Mouse (Mus musculus) embryonic facial prominence, embryonic 13.5 days (tissue): ENCODE results near the gene Fam173a. TPM values are rescaled to one million over a fixed set of nuclear protein-coding genes. Genes with fewer than 3 reads are reported as not detected.
"Not testable (repeated sequence)": the region's sequence is repeated elsewhere in the genome, so short reads cannot be mapped to it uniquely, and the experiment has no call there.

Experiments used
- ATAC-seq: fragments of 200-750 bp; cut with Nextera tagmentation; 2 replicates; pipeline ENCODE4 v1.8.0; 2017; ENCODE audit warnings: low read depth; ENCODE audit not compliant: insufficient number of reproducible peaks, insufficient read depth, low FRiP score, low TSS enrichment
- H3K27ac ChIP-seq: fragments of 300-500 bp; sonication (generic); 2 replicates; pipeline ENCODE4 v1.5.1; 2015; ENCODE audit warnings: moderate library complexity, mild to moderate bottlenecking, inconsistent platforms
- H3K27me3 ChIP-seq: fragments of 300-500 bp; sonication (generic); 2 replicates; pipeline ENCODE4 v1.6.1; 2015; ENCODE audit warnings: mild to moderate bottlenecking, inconsistent platforms
- H3K36me3 ChIP-seq: fragments of 300-500 bp; sonication (generic); 2 replicates; pipeline ENCODE4 v1.6.1; 2015; ENCODE audit warnings: mild to moderate bottlenecking, inconsistent platforms
- H3K4me1 ChIP-seq: fragments of 300-500 bp; sonication (generic); 2 replicates; pipeline ENCODE4 v1.6.1; 2015; ENCODE audit warnings: inconsistent platforms
- H3K4me2 ChIP-seq: fragments of 300-500 bp; sonication (generic); 2 replicates; pipeline ENCODE4 v1.6.1; 2015; ENCODE audit warnings: moderate library complexity, mild to moderate bottlenecking, inconsistent platforms
- H3K4me3 ChIP-seq: fragments of 300-500 bp; sonication (generic); 2 replicates; pipeline ENCODE4 v1.5.1; 2015; ENCODE audit warnings: mild to moderate bottlenecking, inconsistent platforms
- H3K9ac ChIP-seq: fragments of 300-500 bp; sonication (generic); 2 replicates; pipeline ENCODE4 v1.6.1; 2015; ENCODE audit warnings: mild to moderate bottlenecking, inconsistent platforms
- H3K9me3 ChIP-seq: fragments of 300-500 bp; sonication (generic); 2 replicates; pipeline ENCODE4 v1.6.1; 2016; ENCODE audit warnings: inconsistent platforms
- WGBS: fragments of 180-500 bp; shearing (Covaris S2); methylation state at CpG from one replicate; pipeline ENCODE4 v1.1.7; 2015; ENCODE audit warnings: mixed read lengths; 5-methylcytosine and 5-hydroxymethylcytosine counted together
- polyA plus RNA-seq: library from polyadenylated mRNA; unstranded; fragments of >200 nt; fragmentation: Nextera tagmentation; extraction: Ambion mirVana; gene quantifications from 2 replicates; pipeline ENCODE4 v1.2.1, GENCODE M21; 2015

The Fam173a gene
- polyA plus RNA-seq, 1 experiment from 2014 or later, result 78.1 TPM

DNA sequence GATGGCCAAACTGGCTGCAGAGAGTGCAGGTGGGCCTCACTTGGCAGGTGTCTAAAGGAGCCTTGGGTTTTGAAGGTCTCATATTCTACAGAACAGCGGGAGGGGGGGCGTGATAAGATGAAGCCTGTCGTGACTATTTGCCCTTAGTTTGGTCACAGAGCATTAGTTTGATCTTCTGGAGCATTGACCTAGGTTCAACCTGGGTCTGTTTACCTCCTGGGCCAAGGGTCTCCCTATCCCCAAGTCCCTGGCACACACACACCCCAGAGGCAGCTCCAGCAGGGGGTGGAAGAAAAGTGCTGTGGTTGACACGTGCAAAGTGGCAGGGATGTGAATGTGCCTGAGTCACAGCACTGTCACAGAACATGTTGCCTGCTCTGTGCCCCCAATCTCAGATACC, 18.2 kb upstream of the Fam173a start:
- peaks cover 62% of the 10 kb centered on the region for H3K27me3 ChIP-seq

DNA sequence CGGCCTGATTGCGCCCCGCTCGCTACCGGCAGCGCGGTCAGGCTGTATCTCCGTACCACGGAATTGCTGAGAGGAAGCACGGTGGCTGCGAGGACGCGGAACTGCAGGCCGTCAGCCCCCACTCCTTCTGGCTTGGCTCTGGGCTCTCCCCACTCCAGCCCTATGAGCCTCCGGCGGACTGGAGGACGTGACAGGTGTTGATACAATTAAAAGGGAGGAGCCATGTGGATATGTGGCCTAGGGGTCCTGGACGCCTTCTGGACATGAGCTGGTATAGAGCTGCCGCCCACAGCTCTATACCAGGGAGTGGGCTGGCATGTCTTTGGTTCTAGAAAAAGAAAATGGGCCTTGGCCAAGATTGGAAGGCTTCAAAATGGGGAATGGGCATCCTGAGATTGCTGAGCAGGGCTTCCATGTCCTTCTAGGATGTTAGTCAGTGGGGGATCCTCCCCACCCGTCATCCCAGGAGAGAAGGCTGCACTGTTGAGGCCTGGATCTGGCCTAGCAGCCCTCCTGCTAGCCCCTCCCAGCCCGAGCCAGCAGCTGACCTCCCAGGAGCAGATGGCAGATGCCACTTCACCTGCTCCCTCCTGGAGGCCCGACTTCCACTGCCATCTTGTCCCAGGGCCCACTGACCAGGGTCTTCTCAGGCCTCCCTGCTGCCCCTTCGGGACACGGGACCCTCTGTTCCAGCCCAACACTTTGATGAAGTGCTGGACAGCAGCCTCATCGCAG, 17.1 kb upstream of the Fam173a start:
- peak overlapping the region; percentile 71 for H3K4me3 ChIP-seq
- no peak overlapping the region for H3K27ac ChIP-seq
- peaks cover 58% of the 10 kb centered on the region for H3K27me3 ChIP-seq
- peak overlapping the region; percentile 97 for H3K4me2 ChIP-seq
- WGBS, result 11% methylated on average over 25 of the region's 25 CpGs
- H3K4me1 ChIP-seq, result peaks cover 21% of the 10 kb centered on the region
- H3K9me3 ChIP-seq, result no peaks in the 10 kb centered on the region
- ATAC-seq, result no peak
- no peaks in the 10 kb centered on the region for H3K36me3 ChIP-seq
- H3K9ac ChIP-seq, result peak overlapping the region; percentile 77

More for the DNA sequence above, 18.2 kb upstream of the Fam173a start:
- Histone ChIP-seq H3K4me2 (no peak overlapping the region), H3K9ac (no peak overlapping the region), H3K4me1 (peaks cover 21% of the 10 kb centered on the region), H3K4me3 (no peak overlapping the region), H3K27ac (no peak overlapping the region), H3K9me3 (no peaks in the 10 kb centered on the region), H3K36me3 (no peaks in the 10 kb centered on the region)
- WGBS, result 70% methylated on average over 4 of the region's 4 CpGs
- ATAC-seq, result no peak

DNA sequence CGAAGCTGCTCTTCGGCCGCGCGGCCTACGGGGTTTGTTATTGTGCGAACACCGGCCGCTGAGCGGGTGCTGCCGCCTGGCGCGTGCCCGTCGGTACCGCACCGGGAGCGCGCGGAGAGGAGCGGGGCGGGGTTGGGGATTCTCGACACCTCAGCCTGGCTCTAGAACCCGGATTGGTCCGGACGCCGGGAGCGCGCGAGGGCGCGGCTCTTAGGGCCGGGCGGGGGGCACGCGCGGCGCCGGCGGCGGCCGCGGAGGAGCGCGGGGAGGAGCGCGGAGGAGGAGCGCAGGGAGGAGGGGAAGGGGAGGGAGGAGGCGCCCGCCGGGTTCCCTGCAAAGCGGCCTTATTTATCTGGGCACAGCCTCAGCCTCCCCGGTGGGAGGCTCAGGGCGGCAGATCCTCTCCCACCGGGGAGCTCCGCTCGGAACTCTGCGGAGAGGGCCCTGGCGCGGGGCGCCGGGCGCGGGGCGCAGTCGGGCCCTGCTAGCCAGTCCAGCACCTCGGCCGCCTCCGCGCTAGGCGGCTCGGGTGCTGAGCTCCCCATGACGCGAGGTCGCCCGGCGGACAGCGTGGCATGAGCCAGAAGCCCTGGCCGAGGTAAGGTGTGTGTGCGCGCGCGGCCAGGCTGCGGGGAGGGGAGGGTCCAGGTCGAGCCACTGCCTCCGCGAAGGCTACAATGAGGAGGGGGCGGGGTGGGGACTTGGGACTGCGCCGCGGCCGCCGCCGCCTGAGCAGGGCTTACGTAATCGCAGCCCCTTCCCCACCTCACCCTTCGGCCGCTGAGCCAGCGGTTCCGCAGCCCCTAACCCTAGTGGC, 16.3 kb upstream of the Fam173a start, which contains the start of gene Fbxl16:
Gene Fbxl16 (plus strand): TSS at position 297 of the 817 bp plus-strand sequence.
- Histone ChIP-seq H3K9me3 (no peaks in the 10 kb centered on the region), H3K4me2 (peak within 1 kb of the TSS; percentile 97), H3K4me3 (peak within 1 kb of the TSS; percentile 71), H3K36me3 (no peaks in the 10 kb centered on the region), H3K27ac (peak within 1 kb of the TSS; percentile 39; the same call in 1 of the 2 replicates), H3K9ac (peak within 1 kb of the TSS; percentile 77), H3K27me3 (peaks cover 59% of the 10 kb centered on the region), H3K4me1 (peaks cover 21% of the 10 kb centered on the region)
- WGBS, result under 1% methylated on average over 93 of the region's 100 CpGs
- peak; percentile 75 for ATAC-seq

DNA sequence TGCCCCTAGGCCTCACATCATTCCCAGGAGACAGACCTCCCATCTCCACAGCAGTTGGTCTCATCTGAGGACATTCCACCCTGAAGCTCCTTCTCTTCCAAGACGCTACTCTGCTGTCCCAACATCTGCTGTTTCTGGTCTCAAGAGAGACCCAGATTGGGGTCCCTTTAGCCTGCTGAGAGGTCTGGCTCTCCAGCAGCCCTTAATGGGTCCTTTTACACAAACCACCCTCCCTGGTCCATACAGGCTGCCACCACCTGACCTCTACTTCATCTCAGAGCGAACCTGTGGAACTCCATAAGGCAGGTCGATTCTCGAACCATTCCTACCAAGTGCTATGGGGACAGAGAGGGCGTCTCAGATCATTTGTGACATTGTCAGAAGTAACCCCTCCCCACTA, 15.3 kb upstream of the Fam173a start:
- no peak for ATAC-seq
- Histone ChIP-seq H3K27ac (no peak overlapping the region), H3K9ac (no peak overlapping the region), H3K27me3 (peaks cover 60% of the 10 kb centered on the region), H3K36me3 (no peaks in the 10 kb centered on the region), H3K9me3 (no peaks in the 10 kb centered on the region), H3K4me2 (peak overlapping the region; percentile 97), H3K4me3 (peak overlapping the region; percentile 71; the same call in 1 of the 2 replicates), H3K4me1 (peaks cover 16% of the 10 kb centered on the region)
- 34% methylated on average over 5 of the region's 5 CpGs for whole genome bisulfite sequencing

DNA sequence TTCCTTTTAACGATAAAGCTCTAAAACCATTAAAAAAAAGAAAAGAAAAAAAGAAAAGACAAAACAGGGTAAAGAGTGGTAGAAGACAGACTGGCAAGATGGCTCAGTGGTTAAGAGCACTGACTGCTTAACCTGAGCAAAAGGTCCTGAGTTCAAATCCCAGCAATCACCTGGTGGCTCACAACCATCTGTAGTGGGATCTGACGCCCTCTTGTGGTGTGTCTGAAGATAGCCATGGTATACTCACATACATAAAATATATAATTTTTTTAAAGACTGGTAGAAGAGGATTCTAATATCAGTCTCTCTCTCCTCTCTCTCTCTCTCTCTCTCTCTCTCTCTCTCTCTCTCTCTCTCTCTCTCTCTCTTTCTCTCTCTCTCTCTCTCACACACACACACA, 14.8 kb upstream of the Fam173a start:
- peaks cover 60% of the 10 kb centered on the region for H3K27me3 ChIP-seq
- 52% methylated on average over 2 of the region's 2 CpGs for WGBS
- not testable (repeated sequence) for ATAC-seq

DNA sequence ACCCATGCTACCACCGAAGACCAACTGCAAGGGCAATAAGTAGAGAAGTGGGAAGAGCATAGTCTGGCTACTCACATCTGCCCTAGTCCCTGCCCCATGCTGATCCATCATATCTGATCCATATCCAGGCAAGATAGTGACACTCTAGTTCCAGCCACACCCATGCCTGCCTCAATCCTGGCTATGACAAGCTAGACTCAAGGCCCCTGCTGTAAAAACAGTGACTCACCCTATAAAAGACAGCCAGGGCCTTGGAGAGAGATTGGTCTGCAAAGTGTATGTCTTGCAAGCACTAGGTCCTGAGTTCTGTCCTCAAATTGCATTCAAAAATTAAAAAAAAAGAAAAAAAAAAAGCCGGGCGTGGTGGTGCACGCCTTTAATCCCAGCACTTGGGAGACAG, 13.8 kb upstream of the Fam173a start:
- Histone ChIP-seq H3K4me1 (peaks cover 14% of the 10 kb centered on the region), H3K36me3 (no peaks in the 10 kb centered on the region), H3K4me2 (no peak overlapping the region), H3K9ac (no peak overlapping the region), H3K27me3 (peaks cover 58% of the 10 kb centered on the region), H3K9me3 (no peaks in the 10 kb centered on the region), H3K4me3 (no peak overlapping the region), H3K27ac (no peak overlapping the region)
- 84% methylated on average over 4 of the region's 4 CpGs for WGBS
- ATAC-seq, result no peak

More for the DNA sequence above, 14.8 kb upstream of the Fam173a start:
- H3K4me1 ChIP-seq, result peaks cover 14% of the 10 kb centered on the region
- not testable (repeated sequence) for H3K27ac ChIP-seq, H3K4me2 ChIP-seq, H3K9ac ChIP-seq, H3K9me3 ChIP-seq, H3K36me3 ChIP-seq, H3K4me3 ChIP-seq

DNA sequence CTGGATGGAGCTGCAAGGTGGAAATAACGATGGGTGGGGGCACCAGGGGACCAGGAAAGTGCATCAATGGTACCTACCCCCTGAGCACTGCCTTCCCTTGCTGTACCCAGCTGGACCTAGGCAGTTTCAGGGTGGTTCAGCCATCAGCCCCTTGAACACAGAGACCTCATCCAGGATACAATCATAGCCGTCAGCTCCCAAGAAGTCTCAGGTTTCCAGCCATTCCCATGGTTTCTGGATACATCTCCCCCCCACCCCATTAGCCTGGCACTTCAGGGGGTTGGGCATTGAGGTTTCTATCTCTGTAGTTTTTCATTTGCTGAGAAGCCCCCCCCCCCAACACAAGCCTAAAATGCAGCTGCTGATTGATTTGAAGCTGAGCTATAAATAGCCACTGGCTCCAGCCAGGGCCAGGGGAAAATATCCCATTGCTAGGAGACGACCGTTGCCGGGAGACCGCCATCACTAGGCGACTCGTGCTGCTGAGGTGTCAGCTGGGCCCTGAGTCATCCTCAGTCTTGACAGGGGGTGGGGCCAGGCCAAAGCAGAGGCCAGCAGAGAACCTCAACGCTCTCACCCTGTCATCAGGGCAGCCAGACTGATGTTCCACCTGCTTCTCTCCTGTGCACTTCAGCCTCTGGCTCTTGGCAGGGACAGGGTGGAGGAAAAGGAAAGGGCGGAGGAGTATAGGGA, 10.3 kb upstream of the Fam173a start:
- Histone ChIP-seq H3K9me3 (no peaks in the 10 kb centered on the region), H3K36me3 (no peaks in the 10 kb centered on the region), H3K4me1 (no peaks in the 10 kb centered on the region), H3K27ac (no peak overlapping the region), H3K4me3 (no peak overlapping the region), H3K9ac (peak overlapping the region; percentile 40; the same call in 1 of the 2 replicates), H3K4me2 (no peak overlapping the region), H3K27me3 (peaks cover 30% of the 10 kb centered on the region)
- 14% methylated on average over 10 of the region's 10 CpGs for WGBS
- ATAC-seq, result no peak

DNA sequence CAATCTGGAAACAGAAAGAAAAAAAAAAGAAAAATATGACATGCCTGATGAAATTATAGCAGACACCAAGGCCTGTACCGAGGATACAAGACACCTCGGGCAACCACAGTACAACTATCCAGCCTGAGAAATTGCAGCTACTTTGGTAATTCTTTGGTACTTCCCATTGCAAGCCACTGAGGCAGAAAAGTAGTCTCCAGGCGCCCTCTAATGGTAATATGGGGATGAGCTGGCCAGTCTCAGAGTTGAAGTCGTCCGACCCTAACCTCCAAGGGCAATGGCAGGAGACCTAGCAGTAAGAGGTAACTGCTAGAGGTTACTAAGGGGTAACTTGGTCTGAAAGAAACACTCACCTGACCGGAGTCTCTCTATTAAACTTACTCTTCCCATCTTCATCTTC, 8.3 kb upstream of the Fam173a start:
- H3K4me2 ChIP-seq, result no peak overlapping the region
- 7% methylated on average over 6 of the region's 6 CpGs for WGBS
- no peaks in the 10 kb centered on the region for H3K36me3 ChIP-seq
- H3K4me3 ChIP-seq, result no peak overlapping the region
- peaks cover 13% of the 10 kb centered on the region for H3K4me1 ChIP-seq
- ATAC-seq, result no peak
- peaks cover 27% of the 10 kb centered on the region for H3K27me3 ChIP-seq
- no peak overlapping the region for H3K27ac ChIP-seq
- no peaks in the 10 kb centered on the region for H3K9me3 ChIP-seq
- H3K9ac ChIP-seq, result no peak overlapping the region

DNA sequence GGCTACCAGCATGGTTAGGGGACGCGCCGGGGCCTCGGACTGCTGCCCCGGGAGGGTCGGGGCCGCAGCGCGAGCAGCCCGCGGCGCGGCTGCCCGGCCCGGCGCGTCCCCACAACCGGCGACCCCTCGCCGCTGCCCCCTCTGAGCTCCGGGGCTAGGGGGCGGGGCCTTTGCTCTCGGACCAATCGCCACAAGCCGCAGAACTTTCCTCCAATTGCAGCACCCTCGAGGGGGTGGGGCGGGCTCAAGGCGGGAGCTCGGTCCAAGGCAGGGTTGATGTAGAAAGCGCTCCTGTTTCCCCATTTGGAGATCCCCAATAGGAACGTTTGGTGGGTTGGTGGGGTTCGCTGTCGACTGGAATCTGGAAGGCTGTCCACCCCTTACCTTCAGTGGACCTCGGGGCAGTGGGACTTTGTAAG, 4.3 kb upstream of the Fam173a start, which contains the start of gene Metrn:
Gene Metrn (minus strand): TSS at position 186 of the 419 bp plus-strand sequence.
- peak; percentile 79 for ATAC-seq
- H3K4me1 ChIP-seq, result peaks cover 40% of the 10 kb centered on the region

DNA sequence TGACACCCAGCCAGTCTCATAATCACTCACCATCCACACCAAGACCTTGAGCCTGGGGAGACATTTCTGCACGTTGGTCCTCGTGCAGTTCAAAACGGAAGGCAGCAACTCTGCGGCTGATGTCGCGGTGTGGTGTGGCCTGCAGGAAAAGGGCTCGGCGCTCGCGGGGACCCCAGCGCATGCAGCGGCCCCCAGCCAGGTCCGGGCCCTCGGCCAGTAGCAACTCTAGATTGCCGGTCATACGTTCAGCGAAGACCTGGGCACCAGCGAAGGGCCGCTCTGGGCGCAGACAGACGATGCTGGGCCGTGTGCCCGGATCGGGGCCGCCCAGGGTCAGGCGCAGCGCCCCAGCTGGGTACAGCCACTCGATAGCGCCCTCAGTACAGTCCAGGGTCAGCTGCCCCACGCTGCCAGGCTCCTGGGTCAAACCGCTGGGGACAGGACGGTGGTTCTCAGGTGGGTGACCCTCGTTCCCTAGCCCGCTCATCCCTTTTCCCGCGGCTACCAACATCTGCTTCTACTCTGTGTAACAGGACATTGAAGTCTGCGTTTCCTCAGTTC, 3.6 kb upstream of the Fam173a start:
- WGBS, result under 1% methylated on average over 37 of the region's 37 CpGs
- Histone ChIP-seq H3K4me3 (peak overlapping the region; percentile 64), H3K4me2 (peak overlapping the region; percentile 98), H3K36me3 (no peaks in the 10 kb centered on the region), H3K27me3 (0 out of 2 replicates have a peak, but pooled peaks cover 2% of the 10 kb centered on the region), H3K4me1 (peaks cover 43% of the 10 kb centered on the region), H3K27ac (0 out of 2 replicates have a peak overlapping the region, but pooled peaks have one; percentile 16), H3K9ac (peak overlapping the region; percentile 76), H3K9me3 (no peaks in the 10 kb centered on the region)
- ATAC-seq, result no peak

More for the DNA sequence above, 4.3 kb upstream of the Fam173a start, which contains the start of gene Metrn:
- 0 out of 2 replicates have a peak within 1 kb of the TSS, but pooled peaks have one; percentile 16 for H3K27ac ChIP-seq
- peak within 1 kb of the TSS; percentile 64 for H3K4me3 ChIP-seq
- H3K9ac ChIP-seq, result peak within 1 kb of the TSS; percentile 76
- peak within 1 kb of the TSS; percentile 98 for H3K4me2 ChIP-seq
- H3K27me3 ChIP-seq, result peaks cover 6% of the 10 kb centered on the region
- no peaks in the 10 kb centered on the region for H3K36me3 ChIP-seq
- under 1% methylated on average over 35 of the region's 35 CpGs for WGBS
- H3K9me3 ChIP-seq, result no peaks in the 10 kb centered on the region
